Mouse (Mus musculus): ENCODE data around the gene Ripk3. TPM values are rescaled to one million over a fixed set of nuclear protein-coding genes. Genes with fewer than 3 reads are reported as not detected.

Gene Ripk3
- total RNA-seq, 2 experiments from 2014 or later: 1.6 to 2.5 TPM

DNA sequence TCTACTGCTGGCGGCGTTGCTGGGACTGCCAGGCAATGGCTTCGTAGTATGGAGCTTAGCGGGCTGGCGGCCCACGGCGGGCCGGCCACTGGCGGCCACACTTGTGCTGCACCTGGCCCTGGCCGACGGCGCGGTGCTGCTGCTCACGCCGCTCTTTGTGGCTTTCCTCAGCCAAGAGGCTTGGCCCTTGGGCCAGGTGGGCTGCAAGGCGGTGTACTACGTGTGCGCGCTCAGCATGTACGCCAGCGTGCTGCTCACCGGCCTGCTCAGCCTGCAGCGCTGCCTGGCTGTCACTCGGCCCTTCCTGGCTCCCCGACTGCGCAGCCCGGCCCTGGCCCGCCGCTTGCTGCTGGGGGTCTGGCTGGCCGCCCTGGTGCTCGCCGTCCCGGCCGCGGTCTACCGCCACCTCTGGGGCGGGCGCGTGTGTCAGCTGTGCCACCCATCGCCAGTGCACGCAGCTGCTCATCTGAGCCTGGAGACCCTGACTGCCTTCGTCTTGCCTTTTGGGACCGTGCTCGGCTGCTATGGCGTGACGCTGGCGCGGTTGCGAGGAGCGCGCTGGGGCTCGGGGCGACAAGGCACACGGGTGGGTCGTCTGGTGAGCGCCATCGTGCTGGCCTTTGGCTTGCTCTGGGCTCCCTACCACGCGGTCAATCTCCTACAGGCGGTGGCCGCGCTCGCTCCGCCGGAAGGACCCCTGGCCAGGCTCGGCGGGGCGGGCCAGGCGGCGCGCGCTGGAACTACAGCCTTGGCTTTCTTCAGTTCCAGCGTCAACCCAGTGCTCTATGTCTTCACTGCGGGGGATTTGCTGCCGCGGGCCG is 26.5 kb downstream of the Ripk3 start:
- DNase-seq (ENCODE audit: low spot score): peak; percentile 29

DNA sequence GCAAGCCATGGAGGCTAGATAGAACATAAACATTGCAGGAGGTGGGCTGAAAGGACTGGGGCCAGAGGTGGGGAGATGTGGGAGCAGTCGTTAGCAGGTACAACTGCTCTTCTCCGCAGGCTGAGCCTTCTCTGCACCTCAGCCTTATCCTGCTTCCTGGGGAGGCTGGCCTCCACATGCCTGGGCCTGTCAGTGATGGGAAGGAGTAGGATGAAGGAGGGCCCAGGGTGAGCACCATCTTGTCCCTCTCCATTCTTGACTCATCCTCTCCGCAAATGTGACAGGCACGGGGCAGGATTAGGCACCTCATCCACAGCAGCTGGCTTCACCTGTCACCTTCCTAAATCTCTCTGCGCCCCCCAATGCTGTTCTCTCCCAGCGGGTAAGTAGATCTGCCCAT is 27.5 kb downstream of the Ripk3 start, which contains the start of gene Ltb4r2:
TSS of gene Ltb4r2 (plus strand) at position 266 of the 400 bp plus-strand sequence.
- no peak for DNase-seq (ENCODE audit: low spot score)

DNA sequence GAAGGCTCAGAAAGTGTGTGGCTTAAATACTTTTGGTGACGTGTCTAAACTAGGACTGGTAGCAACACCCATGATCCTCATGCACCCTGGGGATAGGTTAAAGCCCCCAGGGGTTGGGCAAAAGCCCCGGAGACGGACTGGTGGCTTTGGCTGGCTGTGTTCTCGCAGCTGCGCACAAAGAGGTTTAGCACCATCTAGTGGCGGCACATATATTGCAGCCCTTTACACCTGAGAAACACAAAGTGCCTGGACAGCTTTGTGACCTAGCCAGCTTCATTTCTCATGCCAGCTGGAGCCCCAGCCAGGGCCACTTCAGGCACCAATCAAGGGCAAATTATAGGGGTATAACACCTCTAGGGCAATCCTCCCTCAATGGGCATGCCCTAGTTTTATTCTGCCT is 28.5 kb downstream of the Ripk3 start:
- DNase-seq (ENCODE audit: low spot score): peak; percentile 85

GRCm38 (mm10) chr14:55758363-55758784 is 30.3 kb downstream of the Ripk3 start, which contains the start of gene Cideb:
Gene Cideb, minus strand, starts transcription at chr14:55758458.
- DNase-seq (ENCODE audit: low spot score): peak; percentile 52

DNA sequence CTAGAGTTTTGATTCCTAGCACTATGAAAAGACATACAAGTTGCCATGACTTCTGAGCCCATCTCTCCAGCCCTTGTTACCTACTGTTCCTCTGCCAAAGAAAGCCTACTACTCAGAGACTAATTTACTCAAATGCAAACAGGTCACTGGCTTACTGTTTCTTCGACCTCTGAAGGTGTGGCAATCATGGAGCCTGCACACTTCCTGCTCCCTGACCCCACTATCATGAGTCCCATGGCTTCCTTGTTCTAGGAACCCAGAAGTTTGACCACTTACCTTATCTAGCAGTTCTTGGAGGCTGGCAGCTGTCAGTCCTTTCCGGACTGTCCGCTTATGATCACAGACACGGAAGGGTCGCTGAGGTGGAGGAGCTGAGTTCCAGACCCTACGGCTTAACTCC is 31.1 kb downstream of the Ripk3 start:
- DNase-seq (ENCODE audit: low spot score): no peak

GRCm38 (mm10) chr14:55747051-55747847 is 41.4 kb downstream of the Ripk3 start:
- DNase-seq (ENCODE audit: low spot score): no peak

DNA sequence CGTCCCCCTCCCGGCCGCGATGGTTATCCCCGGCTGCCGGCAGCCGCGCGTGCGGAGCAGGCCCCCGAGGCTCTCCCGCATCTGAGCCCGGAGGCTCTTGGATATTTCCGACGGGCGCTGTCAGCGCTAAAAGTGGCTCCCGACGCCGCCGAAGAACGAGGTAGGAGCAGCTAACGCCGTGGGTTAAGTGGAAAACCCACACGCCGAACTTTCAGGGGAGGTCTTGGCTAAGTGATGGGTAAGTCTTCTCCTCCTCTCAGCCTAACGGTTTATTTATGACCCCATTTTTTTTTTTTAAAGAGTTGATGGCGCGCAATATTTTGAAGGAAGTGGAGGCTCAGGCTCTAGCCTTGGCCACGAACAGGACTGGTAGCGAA is 42.8 kb downstream of the Ripk3 start:
- no peak for DNase-seq (ENCODE audit: low spot score)

- DNase-seq (ENCODE audit: low spot score): peak; percentile 85
Measured at GRCm38 (mm10) chr14:55745180-55745860, 43.3 kb downstream of the Ripk3 start, which contains the start of the genes Dhrs1 and Nop9. Gene Dhrs1, minus strand, starts transcription at chr14:55745690. Gene Nop9, plus strand, starts transcription at chr14:55745693.

GRCm38 (mm10) chr14:55743711-55744110 is 45.0 kb downstream of the Ripk3 start:
- peak; percentile 89 for DNase-seq (ENCODE audit: low spot score)

GRCm38 (mm10) chr14:55737086-55737687 is 51.5 kb downstream of the Ripk3 start:
- DNase-seq (ENCODE audit: low spot score): no peak

- no peak for DNase-seq (ENCODE audit: low spot score)
Measured at GRCm38 (mm10) chr14:55735758-55736157, 52.9 kb downstream of the Ripk3 start.

DNA sequence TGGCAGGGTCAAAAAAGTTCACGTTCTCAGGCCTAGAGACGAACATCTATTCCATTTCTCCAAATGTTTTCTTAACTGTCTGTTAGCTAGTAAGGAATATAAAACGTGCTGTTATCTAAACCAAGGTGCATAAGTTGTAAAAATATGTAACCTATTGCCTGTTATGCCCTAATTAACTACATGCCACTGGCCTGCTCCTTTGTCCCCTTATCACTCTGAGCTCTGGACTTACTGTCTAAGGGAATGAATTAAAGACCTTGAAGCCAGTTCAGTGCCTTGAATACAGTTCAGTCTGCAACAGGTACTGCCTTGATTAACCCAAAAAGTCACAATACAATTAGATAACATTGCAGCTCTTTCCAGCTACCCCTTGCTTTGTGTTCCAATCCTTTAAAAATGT is 53.3 kb downstream of the Ripk3 start:
- DNase-seq (ENCODE audit: low spot score): no peak

Other genes with a start within 250 kb of the Ripk3 start
- gene Pck2, start 248.6 kb downstream of the Ripk3 start, total RNA-seq (2021): 1 to 10 TPM; 2.8 to 3.1 TPM
- 100 to 1,000 TPM; 134 to 136 TPM for gene Dcaf11, start 228.9 kb downstream of the Ripk3 start, total RNA-seq (2021)
- gene A730061H03Rik, start 228.5 kb downstream of the Ripk3 start, total RNA-seq (2021): not detected
- 100 to 1,000 TPM; 273 to 289 TPM for gene Fitm1, start 213.2 kb downstream of the Ripk3 start, total RNA-seq (2021)
- 10 to 100 TPM; 65.1 to 72.7 TPM for gene Psme1, start 210.7 kb downstream of the Ripk3 start, total RNA-seq (2021)
- gene Emc9, start 203.6 kb downstream of the Ripk3 start, total RNA-seq (2021): 10 to 100 TPM; 38.2 to 40.5 TPM
- 10 to 100 TPM; 50.1 to 56.1 TPM for gene Psme2, start 197.8 kb downstream of the Ripk3 start, total RNA-seq (2021)
- gene Rnf31, start 197.2 kb downstream of the Ripk3 start, total RNA-seq (2021): 10 to 100 TPM; 19.0 to 19.8 TPM
- gene Irf9, start 185.3 kb downstream of the Ripk3 start, total RNA-seq (2021): 1 to 10 TPM; 2.9 to 4.8 TPM
- gene Rec8, start 170.8 kb downstream of the Ripk3 start, total RNA-seq (2021): not detected
- gene Ipo4, start 152.9 kb downstream of the Ripk3 start, total RNA-seq (2021): 10 to 100 TPM; 72.0 to 73.8 TPM
- 1 to 10 TPM; 1.4 to 1.6 TPM for gene Gm49378, start 151.0 kb downstream of the Ripk3 start, total RNA-seq (2021)
- gene Tm9sf1, start 145.1 kb downstream of the Ripk3 start, total RNA-seq (2021): 10 to 100 TPM; 15.7 to 16.4 TPM
- under 1 TPM in 1 of 2 experiments, not detected in 1; 0.24 TPM for gene Tssk4, start 138.7 kb downstream of the Ripk3 start, total RNA-seq (2021)
- 10 to 100 TPM; 20.9 to 22.2 TPM for gene Mdp1, start 128.4 kb downstream of the Ripk3 start, total RNA-seq (2021)
- 1 to 10 TPM; 2.1 to 2.4 TPM for gene Gmpr2, start 116.9 kb downstream of the Ripk3 start, total RNA-seq (2021)
- gene Nedd8, start 116.7 kb downstream of the Ripk3 start, total RNA-seq (2021): 100 to 1,000 TPM; 188 to 201 TPM
- gene Tinf2, start 107.0 kb downstream of the Ripk3 start, total RNA-seq (2021): 10 to 100 TPM; 12.1 to 15.7 TPM
- gene Tgm1, start 74.9 kb downstream of the Ripk3 start, total RNA-seq (2021): under 1 TPM in 1 of 2 experiments, not detected in 1; 0.17 TPM
- 10 to 100 TPM; 10.4 to 11.5 TPM for gene Rabggta, start 66.6 kb downstream of the Ripk3 start, total RNA-seq (2021)
- 10 to 100 TPM; 29.5 to 32.1 TPM for gene Dhrs1, start 43.2 kb downstream of the Ripk3 start, total RNA-seq (2021)
- gene Nop9, start 43.2 kb downstream of the Ripk3 start, total RNA-seq (2021): 1 to 10 TPM; 9.0 to 9.4 TPM
- gene Cideb, start 30.4 kb downstream of the Ripk3 start, total RNA-seq (2021): not detected
- not detected for gene Ltb4r2, start 27.4 kb downstream of the Ripk3 start, total RNA-seq (2021)
- gene Ltb4r1, start 22.9 kb downstream of the Ripk3 start, total RNA-seq (2021): under 1 TPM; 0.16 to 0.17 TPM
- gene Adcy4, start 4.8 kb downstream of the Ripk3 start, total RNA-seq (2021): 1 to 10 TPM; 3.8 to 9.1 TPM
- 1 to 10 TPM; 1.5 to 3.3 TPM for gene Nfatc4, start 34.3 kb upstream of the Ripk3 start, total RNA-seq (2021)
- gene Nynrin, start 65.1 kb upstream of the Ripk3 start, total RNA-seq (2021): 1 to 10 TPM; 1.2 to 1.8 TPM
- not detected for gene Cbln3, start 95.5 kb upstream of the Ripk3 start, total RNA-seq (2021)
- gene Khnyn, start 96.1 kb upstream of the Ripk3 start, total RNA-seq (2021): 1 to 10 TPM; 5.4 to 5.5 TPM
- 100 to 1,000 TPM; 125 to 126 TPM for gene Sdr39u1, start 111.4 kb upstream of the Ripk3 start, total RNA-seq (2021)
- 1 to 10 TPM; 3.2 to 3.3 TPM for gene Cma1, start 155.8 kb upstream of the Ripk3 start, total RNA-seq (2021)
- not detected for gene Cma2, start 162.1 kb upstream of the Ripk3 start, total RNA-seq (2021)
- not detected for gene Mcpt1, start 229.1 kb upstream of the Ripk3 start, total RNA-seq (2021)
- gene Mcpt9, start 241.6 kb upstream of the Ripk3 start, total RNA-seq (2021): not detected

Data from gastrocnemius, adult 18-20 months (tissue).